Mouse (Mus musculus): ENCODE measurements around the gene Tom1l2. TPM values are rescaled to one million over a fixed set of nuclear protein-coding genes. Genes with fewer than 3 reads are reported as not detected.

Gene Tom1l2
- polyA plus RNA-seq, 1 experiment = 22.3 TPM

- Histone ChIP-seq H3K36me3 (ENCODE audit: control insufficient read depth, insufficient read depth, low read length) (no peaks in the 10 kb centered on the region), H3K27ac (ENCODE audit: control insufficient read depth, insufficient read depth, low read depth, low read length) (no peak overlapping the region), H3K4me1 (ENCODE audit: control insufficient read depth, insufficient read depth, low read length) (peaks cover 11% of the 10 kb centered on the region), H3K27me3 (ENCODE audit: control insufficient read depth, insufficient read depth, low read length) (no peaks in the 10 kb centered on the region), H3K4me3 (ENCODE audit: control insufficient read depth, low read depth, low read length) (no peak overlapping the region)
- TF ChIP-seq CTCF (IDR thresholded peaks at IDR 0.05; ENCODE audit: control insufficient read depth, insufficient read depth, insufficient replicate concordance, low read depth, low read length) (no peak), POLR2A (IDR thresholded peaks at IDR 0.05; ENCODE audit: control insufficient read depth, low read depth, low read length) (no peak)
Observed at GRCm38 (mm10) chr11:60205026-60205425, 147.7 kb downstream of the Tom1l2 start.

- H3K27ac ChIP-seq (ENCODE audit: control insufficient read depth, insufficient read depth, low read depth, low read length) = no peak overlapping the region
- no peak overlapping the region for H3K4me3 ChIP-seq (ENCODE audit: control insufficient read depth, low read depth, low read length)
- H3K36me3 ChIP-seq (ENCODE audit: control insufficient read depth, insufficient read depth, low read length) = no peaks in the 10 kb centered on the region
- TF ChIP-seq CTCF (IDR thresholded peaks at IDR 0.05; ENCODE audit: control insufficient read depth, insufficient read depth, insufficient replicate concordance, low read depth, low read length) (no peak), POLR2A (IDR thresholded peaks at IDR 0.05; ENCODE audit: control insufficient read depth, low read depth, low read length) (no peak)
- H3K4me1 ChIP-seq (ENCODE audit: control insufficient read depth, insufficient read depth, low read length) = peaks cover under 1% of the 10 kb centered on the region; the same call in 1 of the 2 replicates
- no peaks in the 10 kb centered on the region for H3K27me3 ChIP-seq (ENCODE audit: control insufficient read depth, insufficient read depth, low read length)
Observed at GRCm38 (mm10) chr11:60202710-60203638, 149.7 kb downstream of the Tom1l2 start.

- Histone ChIP-seq H3K27me3 (ENCODE audit: control insufficient read depth, insufficient read depth, low read length) (no peaks in the 10 kb centered on the region), H3K27ac (ENCODE audit: control insufficient read depth, insufficient read depth, low read depth, low read length) (no peak overlapping the region), H3K4me1 (ENCODE audit: control insufficient read depth, insufficient read depth, low read length) (no peaks in the 10 kb centered on the region), H3K4me3 (ENCODE audit: control insufficient read depth, low read depth, low read length) (no peak overlapping the region), H3K36me3 (ENCODE audit: control insufficient read depth, insufficient read depth, low read length) (no peaks in the 10 kb centered on the region)
- no peak for TF ChIP-seq POLR2A (IDR thresholded peaks at IDR 0.05; ENCODE audit: control insufficient read depth, low read depth, low read length)
- no peak for TF ChIP-seq CTCF (IDR thresholded peaks at IDR 0.05; ENCODE audit: control insufficient read depth, insufficient read depth, insufficient replicate concordance, low read depth, low read length)
Observed at GRCm38 (mm10) chr11:60200384-60200783, 152.3 kb downstream of the Tom1l2 start.

- H3K4me3 ChIP-seq (ENCODE audit: control insufficient read depth, low read depth, low read length) = no peak overlapping the region
- TF ChIP-seq POLR2A (IDR thresholded peaks at IDR 0.05; ENCODE audit: control insufficient read depth, low read depth, low read length) (no peak), CTCF (IDR thresholded peaks at IDR 0.05; ENCODE audit: control insufficient read depth, insufficient read depth, insufficient replicate concordance, low read depth, low read length) (peak; percentile 83; the same call in 1 of the 2 replicates)
- H3K27ac ChIP-seq (ENCODE audit: control insufficient read depth, insufficient read depth, low read depth, low read length) = no peak overlapping the region
- no peaks in the 10 kb centered on the region for H3K4me1 ChIP-seq (ENCODE audit: control insufficient read depth, insufficient read depth, low read length)
- H3K36me3 ChIP-seq (ENCODE audit: control insufficient read depth, insufficient read depth, low read length) = no peaks in the 10 kb centered on the region
- no peaks in the 10 kb centered on the region for H3K27me3 ChIP-seq (ENCODE audit: control insufficient read depth, insufficient read depth, low read length)
Observed at GRCm38 (mm10) chr11:60199702-60200184, 153.0 kb downstream of the Tom1l2 start.

GRCm38 (mm10) chr11:60198651-60199050 is 154.1 kb downstream of the Tom1l2 start:
- H3K4me1 ChIP-seq (ENCODE audit: control insufficient read depth, insufficient read depth, low read length) = no peaks in the 10 kb centered on the region
- H3K27me3 ChIP-seq (ENCODE audit: control insufficient read depth, insufficient read depth, low read length) = no peaks in the 10 kb centered on the region
- no peaks in the 10 kb centered on the region for H3K36me3 ChIP-seq (ENCODE audit: control insufficient read depth, insufficient read depth, low read length)
- H3K27ac ChIP-seq (ENCODE audit: control insufficient read depth, insufficient read depth, low read depth, low read length) = no peak overlapping the region
- TF ChIP-seq CTCF (IDR thresholded peaks at IDR 0.05; ENCODE audit: control insufficient read depth, insufficient read depth, insufficient replicate concordance, low read depth, low read length) = no peak
- TF ChIP-seq POLR2A (IDR thresholded peaks at IDR 0.05; ENCODE audit: control insufficient read depth, low read depth, low read length) = no peak
- no peak overlapping the region for H3K4me3 ChIP-seq (ENCODE audit: control insufficient read depth, low read depth, low read length)

- TF ChIP-seq POLR2A (IDR thresholded peaks at IDR 0.05; ENCODE audit: control insufficient read depth, low read depth, low read length) = 0 out of 2 replicates have a peak, but pooled peaks have one; percentile 10
- TF ChIP-seq CTCF (IDR thresholded peaks at IDR 0.05; ENCODE audit: control insufficient read depth, insufficient read depth, insufficient replicate concordance, low read depth, low read length) = no peak
- Histone ChIP-seq H3K4me3 (ENCODE audit: control insufficient read depth, low read depth, low read length) (no peak overlapping the region), H3K36me3 (ENCODE audit: control insufficient read depth, insufficient read depth, low read length) (no peaks in the 10 kb centered on the region), H3K4me1 (ENCODE audit: control insufficient read depth, insufficient read depth, low read length) (no peaks in the 10 kb centered on the region), H3K27ac (ENCODE audit: control insufficient read depth, insufficient read depth, low read depth, low read length) (no peak overlapping the region), H3K27me3 (ENCODE audit: control insufficient read depth, insufficient read depth, low read length) (no peaks in the 10 kb centered on the region)
Observed at GRCm38 (mm10) chr11:60197998-60198619, 154.6 kb downstream of the Tom1l2 start.

- no peaks in the 10 kb centered on the region for H3K27me3 ChIP-seq (ENCODE audit: control insufficient read depth, insufficient read depth, low read length)
- H3K27ac ChIP-seq (ENCODE audit: control insufficient read depth, insufficient read depth, low read depth, low read length) = no peak overlapping the region
- H3K36me3 ChIP-seq (ENCODE audit: control insufficient read depth, insufficient read depth, low read length) = no peaks in the 10 kb centered on the region
- no peaks in the 10 kb centered on the region for H3K4me1 ChIP-seq (ENCODE audit: control insufficient read depth, insufficient read depth, low read length)
- no peak for TF ChIP-seq POLR2A (IDR thresholded peaks at IDR 0.05; ENCODE audit: control insufficient read depth, low read depth, low read length)
- no peak for TF ChIP-seq CTCF (IDR thresholded peaks at IDR 0.05; ENCODE audit: control insufficient read depth, insufficient read depth, insufficient replicate concordance, low read depth, low read length)
- no peak overlapping the region for H3K4me3 ChIP-seq (ENCODE audit: control insufficient read depth, low read depth, low read length)
Observed at GRCm38 (mm10) chr11:60196344-60196743, 156.4 kb downstream of the Tom1l2 start.

Data from testis, adult 2 months (tissue).